Mouse (Mus musculus): Measurements from ENCODE around the gene Mgam.
"Not testable (repeated sequence)": the region's sequence is repeated elsewhere in the genome, so short reads cannot be mapped to it uniquely, and the experiment has no call there.

DNA sequence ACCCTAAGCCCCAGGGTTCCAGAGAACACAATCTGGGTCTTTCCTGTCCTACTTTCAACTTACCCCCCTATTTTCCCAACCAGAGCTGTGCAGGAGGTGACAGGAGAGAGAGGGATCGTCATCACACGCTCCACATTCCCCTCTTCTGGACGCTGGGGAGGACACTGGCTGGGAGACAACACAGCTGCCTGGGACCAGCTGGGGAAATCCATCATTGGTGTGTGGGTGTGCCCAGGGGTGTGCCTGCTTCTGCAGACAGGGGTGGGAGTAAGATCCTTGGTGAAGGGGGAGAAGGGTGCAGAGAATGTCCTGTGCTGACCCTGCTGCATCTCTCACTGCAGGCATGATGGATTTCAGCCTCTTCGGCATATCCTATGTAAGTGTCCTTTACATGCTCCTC lies 128.7 kb downstream of the Mgam start:
- not testable (repeated sequence) for TF ChIP-seq CTCF, POLR2A (IDR thresholded peaks at IDR 0.05; ENCODE audit: extremely low read depth, insufficient read depth, low read length)
